Mouse (Mus musculus) adrenal gland, postnatal 14 days (tissue): ENCODE measurements around the gene Apeh. TPM values are rescaled to one million over a fixed set of nuclear protein-coding genes. Genes with fewer than 3 reads are reported as not detected.
"Not testable (repeated sequence)": the region's sequence is repeated elsewhere in the genome, so short reads cannot be mapped to it uniquely, and the experiment has no call there.

Source experiments
- DNase-seq: peaks from one replicate; pipeline ENCODE4 v3.0.0; 2021; ENCODE audit warnings: mixed read lengths
- long read RNA-seq, 2 experiments: library from polyadenylated mRNA; stranded (forward); transcript quantifications; one replicate each; pipeline ENCODE4 v2.0.0; 2021
- total RNA-seq: library from RNA; stranded (reverse); gene quantifications from 2 replicates; pipeline ENCODE4 v1.2.3, GENCODE M21; 2021

The Apeh gene
- total RNA-seq: 76.2 and 76.5 TPM in 2 replicates
- long read RNA-seq, experiment 1, transcript Apeh-206 (22 exons, 2,518 nt): major isoform, 62 of 96 reads
- long read RNA-seq, experiment 1, partial matches to known transcripts: 18 of 96 reads
- long read RNA-seq, experiment 1, other reads (novel, unspliced or antisense): 14 of 96 reads
- long read RNA-seq, experiment 2, transcript Apeh-206 (22 exons, 2,518 nt): major isoform, 49 of 69 reads
- long read RNA-seq, experiment 2, partial matches to known transcripts: 13 of 69 reads
- long read RNA-seq, experiment 2, other reads (novel, unspliced or antisense): 6 of 69 reads

GRCm38 (mm10) chr9:108094184-108094941 is at the start of gene Apeh:
TSS of gene Apeh (minus strand) at chr9:108094606.
- peak; percentile 98 for DNase-seq

DNA sequence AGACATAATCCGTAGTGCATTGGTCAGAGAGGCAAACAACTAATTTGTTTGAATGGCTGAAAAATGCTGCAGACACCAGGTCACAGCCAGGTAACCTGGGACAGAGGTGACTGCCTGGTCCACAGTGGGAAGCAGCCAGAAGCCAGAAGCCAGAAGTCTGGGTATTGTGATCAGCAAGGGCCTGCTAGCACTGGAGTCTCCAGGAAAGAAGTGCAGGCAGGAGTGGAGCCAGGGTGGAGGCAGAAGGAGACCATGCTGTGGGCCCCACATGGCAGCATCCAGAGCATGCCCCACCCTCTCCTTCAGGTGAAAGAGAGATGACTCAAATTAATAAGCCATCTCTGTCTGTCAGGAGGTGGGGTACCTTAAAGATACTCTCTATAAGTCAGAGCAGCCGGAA is 49.1 kb upstream of the Apeh start:
- DNase-seq: no peak

GRCm38 (mm10) chr9:108141387-108141786 is 47.0 kb upstream of the Apeh start:
- DNase-seq: no peak

- DNase-seq: no peak
Observed at GRCm38 (mm10) chr9:108139963-108140695, 45.7 kb upstream of the Apeh start.

DNA sequence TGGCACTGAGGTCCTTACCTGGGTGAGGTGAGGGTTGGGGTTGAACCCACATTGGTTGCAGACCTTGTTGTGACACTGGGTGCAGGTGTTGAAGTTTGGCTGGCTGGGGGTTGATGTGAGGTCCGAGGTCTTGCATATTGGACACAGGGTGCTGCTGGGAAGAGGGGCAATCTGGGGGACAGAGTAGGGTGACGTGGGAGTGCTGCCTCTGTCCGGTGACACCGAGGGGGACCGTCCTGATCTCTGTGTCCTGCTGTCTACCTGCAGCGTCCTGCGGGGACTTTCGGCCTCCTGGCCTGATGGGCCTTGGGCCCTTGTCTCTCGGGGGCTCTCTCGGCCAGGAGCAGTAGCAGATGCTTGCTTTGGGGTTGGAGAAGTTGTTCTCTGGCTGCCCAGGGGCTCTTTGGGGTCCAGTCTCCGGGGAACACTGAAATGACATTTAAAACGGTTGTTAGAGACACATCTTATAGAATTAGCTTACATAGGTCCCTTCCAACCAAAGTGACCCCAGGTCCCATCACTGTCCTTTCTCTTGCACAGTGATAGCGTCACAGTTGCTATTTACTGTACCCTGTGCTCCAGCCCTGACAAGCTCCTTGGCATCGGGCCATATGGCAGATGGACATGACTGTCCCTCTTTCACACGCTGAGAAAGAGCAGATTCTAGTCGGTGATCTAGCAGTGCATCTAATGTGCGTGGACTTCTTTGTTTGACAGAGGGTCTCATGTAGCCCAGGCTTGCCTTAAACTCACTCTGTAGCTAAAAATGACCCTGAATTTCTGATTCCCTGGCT is 45.0 kb upstream of the Apeh start:
- DNase-seq: peak; percentile 62

GRCm38 (mm10) chr9:108138118-108138517 is 43.7 kb upstream of the Apeh start:
- DNase-seq: no peak

DNA sequence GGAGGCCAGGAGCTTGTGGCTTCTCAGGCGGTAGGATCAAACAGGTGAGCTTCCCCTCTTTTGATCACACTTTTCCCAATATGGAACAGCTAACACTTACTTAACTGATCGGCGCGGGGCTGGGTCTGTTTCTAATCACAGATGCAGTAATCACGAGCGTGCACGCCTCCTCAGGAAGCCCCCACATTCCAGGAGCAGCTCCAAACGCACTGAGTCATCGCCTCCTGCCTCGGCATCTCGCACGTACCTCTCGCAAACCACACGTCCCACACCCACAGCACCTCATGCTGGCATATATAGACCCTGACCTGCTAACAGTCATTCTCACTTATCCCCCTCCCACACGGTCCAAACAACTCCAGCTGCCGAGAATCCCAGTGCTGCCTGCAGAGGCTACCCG is 43.1 kb upstream of the Apeh start:
- no peak for DNase-seq

DNA sequence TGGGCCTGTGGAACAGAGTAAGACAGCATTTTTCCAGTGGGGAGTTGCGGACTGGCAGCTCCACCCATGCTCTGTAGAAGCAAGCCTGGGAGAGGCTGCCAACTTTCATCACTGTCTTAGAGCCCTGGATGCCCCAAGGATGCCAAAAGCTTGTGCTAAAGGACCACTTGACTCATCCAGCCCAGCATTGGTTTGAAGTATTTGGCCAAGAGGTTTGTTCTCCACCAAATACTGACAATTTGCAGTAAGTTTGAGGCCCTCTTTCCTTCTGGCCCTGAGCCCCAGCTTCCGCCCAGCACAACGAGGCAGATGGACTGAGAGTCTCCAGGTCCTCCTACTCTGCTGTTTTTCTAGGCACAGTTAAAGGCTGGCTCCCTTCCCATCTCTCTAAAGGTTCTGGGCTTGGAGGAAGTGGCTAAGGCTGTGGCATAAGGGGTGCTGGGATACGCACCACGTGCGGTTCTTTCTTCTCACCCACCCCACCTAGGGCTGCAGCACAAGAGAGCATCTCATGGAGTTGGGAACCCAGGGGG is 42.6 kb upstream of the Apeh start:
- no peak for DNase-seq

GRCm38 (mm10) chr9:108136225-108136624 is 41.8 kb upstream of the Apeh start:
- peak; percentile 40 for DNase-seq

- DNase-seq: not testable (repeated sequence)
Observed at GRCm38 (mm10) chr9:108135679-108136078, 41.3 kb upstream of the Apeh start.

DNA sequence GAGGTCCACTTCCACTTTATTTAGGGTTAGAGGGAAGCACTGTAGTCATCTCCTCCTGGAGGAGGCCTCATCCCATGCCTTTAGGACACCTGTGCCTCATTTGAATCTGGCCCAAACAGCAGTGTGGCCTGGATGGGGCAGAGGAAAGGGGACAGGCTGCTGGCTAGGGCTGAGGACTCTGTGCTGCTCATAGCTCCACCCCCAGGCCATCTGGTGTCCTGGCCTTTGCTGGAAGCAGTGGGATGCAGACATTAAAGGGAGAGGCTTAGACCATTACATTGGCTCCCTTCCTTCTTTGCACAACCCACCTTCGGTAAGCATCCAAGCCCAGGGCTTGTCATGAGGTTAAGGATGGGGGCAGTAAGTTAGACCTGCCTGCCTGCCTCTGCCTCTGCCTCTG is 39.1 kb upstream of the Apeh start:
- DNase-seq: no peak

DNA sequence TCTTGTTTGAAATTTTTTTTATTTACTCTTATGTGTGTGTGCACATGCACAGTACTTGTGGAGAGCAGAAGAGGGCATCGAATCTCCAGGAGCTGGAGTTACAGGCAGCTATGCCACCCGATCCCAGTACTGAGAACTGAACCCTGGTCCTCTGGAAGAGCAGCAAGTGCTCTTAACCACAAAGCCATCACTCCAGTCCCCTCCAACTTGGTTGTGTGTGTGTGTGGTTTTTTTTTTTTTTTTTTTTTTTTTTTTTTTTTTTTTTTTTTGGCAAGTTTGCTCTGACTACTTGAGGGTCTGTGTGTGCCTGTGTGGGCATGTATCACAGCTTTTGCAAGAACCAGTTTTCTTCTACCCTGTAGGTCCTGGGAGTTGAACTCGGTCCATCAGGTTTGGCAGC is 38.0 kb upstream of the Apeh start:
- DNase-seq: no peak

DNA sequence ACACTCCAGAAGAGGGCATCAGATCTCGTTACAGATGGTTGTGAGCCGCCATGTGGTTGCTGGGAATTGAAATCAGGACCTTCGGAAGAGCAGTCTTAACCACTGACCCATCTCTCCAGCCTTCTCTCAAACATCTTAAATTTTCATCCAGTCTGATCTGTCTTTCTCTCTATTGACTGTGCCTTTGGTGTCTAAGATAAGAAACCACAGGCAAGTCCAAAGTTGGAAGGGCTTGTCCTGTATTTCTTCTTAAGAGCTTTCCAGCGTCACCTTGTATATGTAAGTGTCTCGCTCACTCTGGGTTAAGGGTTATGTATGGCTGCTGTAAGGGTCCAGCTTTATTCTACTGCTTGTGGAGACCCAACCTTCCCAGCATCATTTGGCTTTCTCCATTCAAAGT is 37.1 kb upstream of the Apeh start:
- DNase-seq: no peak

- DNase-seq: no peak
Observed at GRCm38 (mm10) chr9:108129042-108129948, 34.9 kb upstream of the Apeh start.

- DNase-seq: peak; percentile 52
Observed at GRCm38 (mm10) chr9:108128248-108128647, 33.8 kb upstream of the Apeh start.

GRCm38 (mm10) chr9:108126436-108127180 is 32.2 kb upstream of the Apeh start:
- no peak for DNase-seq

GRCm38 (mm10) chr9:108125731-108126130 is 31.3 kb upstream of the Apeh start:
- no peak for DNase-seq

GRCm38 (mm10) chr9:108123916-108124315 is 29.5 kb upstream of the Apeh start:
- no peak for DNase-seq

GRCm38 (mm10) chr9:108121170-108121969 is 27.0 kb upstream of the Apeh start:
- DNase-seq: peak; percentile 86
